Mouse (Mus musculus) kidney, embryonic 16.5 days (tissue): Measurements from ENCODE around the gene Aqp7. TPM values are rescaled to one million over a fixed set of nuclear protein-coding genes. Genes with fewer than 3 reads are reported as not detected.

ENCODE experiments used
- ATAC-seq: fragments of 200-750 bp; cut with Nextera tagmentation; 2 replicates; pipeline ENCODE4 v1.8.0; 2017; ENCODE audit warnings: moderate TSS enrichment; ENCODE audit not compliant: low FRiP score, low TSS enrichment
- H3K27ac ChIP-seq: fragments of 300-500 bp; sonication (generic); 2 replicates; pipeline ENCODE4 v1.5.1; 2014; ENCODE audit warnings: low read length
- H3K27me3 ChIP-seq: fragments of 300-500 bp; sonication (generic); 2 replicates; pipeline ENCODE4 v1.6.1; 2014; ENCODE audit warnings: low read length, control low read depth, mixed read lengths; ENCODE audit not compliant: insufficient read depth
- H3K36me3 ChIP-seq: fragments of 300-500 bp; sonication (generic); 2 replicates; pipeline ENCODE4 v1.6.1; 2014; ENCODE audit warnings: low read length, control low read depth, mixed read lengths; ENCODE audit not compliant: insufficient read depth
- H3K4me1 ChIP-seq: fragments of 300-500 bp; sonication (generic); 2 replicates; pipeline ENCODE4 v1.6.1; 2014; ENCODE audit warnings: low read length, control low read depth, mixed read lengths; ENCODE audit not compliant: insufficient read depth
- H3K4me2 ChIP-seq: fragments of 300-500 bp; sonication (generic); replicated peaks from 2 replicates; pipeline ENCODE4 v1.6.1; 2014; ENCODE audit warnings: low read depth, low read length
- H3K4me3 ChIP-seq: fragments of 300-500 bp; sonication (generic); 2 replicates; pipeline ENCODE4 v1.5.1; 2014; ENCODE audit warnings: mild to moderate bottlenecking, low read length
- H3K9ac ChIP-seq: fragments of 300-500 bp; sonication (generic); replicated peaks from 2 replicates; pipeline ENCODE4 v1.6.1; 2014; ENCODE audit warnings: low read length
- H3K9me3 ChIP-seq: fragments of 300-500 bp; sonication (generic); 2 replicates; pipeline ENCODE4 v1.6.1; 2016; ENCODE audit warnings: low read length, control low read depth
- WGBS: fragments of 180-500 bp; shearing (Covaris S2); extraction: QIAGEN DNeasy Blood & Tissue Kit; methylation state at CpG from one replicate; pipeline ENCODE4 v1.1.7; 2014; 5-methylcytosine and 5-hydroxymethylcytosine counted together
- polyA plus RNA-seq: library from polyadenylated mRNA; unstranded; fragments of >200 nt; fragmentation: Nextera tagmentation; extraction: Ambion mirVana; gene quantifications from 2 replicates; pipeline ENCODE4 v1.2.1, GENCODE M21; 2015

The Aqp7 gene
- polyA plus RNA-seq, 1 experiment from 2014 or later: 1.2 TPM

DNA sequence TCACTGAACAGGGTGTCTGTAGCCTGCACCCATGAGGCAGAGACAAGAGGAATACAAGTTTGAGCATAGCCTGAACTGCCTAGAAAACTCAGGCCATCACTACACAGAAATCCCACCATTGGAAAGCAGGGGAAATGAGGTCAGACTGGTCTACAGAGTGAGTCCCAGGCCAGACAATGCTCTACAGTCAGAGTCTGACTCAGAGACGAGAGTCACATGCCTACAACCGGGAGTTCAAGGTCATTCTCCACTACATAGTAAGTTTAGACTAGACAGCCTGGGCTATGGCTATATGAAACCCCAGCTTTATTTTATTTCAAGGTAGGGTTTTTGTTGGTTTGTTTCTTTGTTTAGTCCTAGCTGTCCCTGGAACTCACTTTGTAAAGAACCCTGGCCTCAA, 987 bp upstream of the Aqp7 start:
- Histone ChIP-seq H3K27ac (no peak overlapping the region), H3K36me3 (no peaks in the 10 kb centered on the region), H3K27me3 (0 out of 2 replicates have a peak, but pooled peaks cover 2% of the 10 kb centered on the region), H3K4me3 (no peak overlapping the region), H3K4me1 (no peaks in the 10 kb centered on the region), H3K4me2 (no peak overlapping the region), H3K9me3 (no peaks in the 10 kb centered on the region), H3K9ac (no peak overlapping the region)
- ATAC-seq: no peak
- 68% methylated on average over 2 of the region's 2 CpGs for WGBS

DNA sequence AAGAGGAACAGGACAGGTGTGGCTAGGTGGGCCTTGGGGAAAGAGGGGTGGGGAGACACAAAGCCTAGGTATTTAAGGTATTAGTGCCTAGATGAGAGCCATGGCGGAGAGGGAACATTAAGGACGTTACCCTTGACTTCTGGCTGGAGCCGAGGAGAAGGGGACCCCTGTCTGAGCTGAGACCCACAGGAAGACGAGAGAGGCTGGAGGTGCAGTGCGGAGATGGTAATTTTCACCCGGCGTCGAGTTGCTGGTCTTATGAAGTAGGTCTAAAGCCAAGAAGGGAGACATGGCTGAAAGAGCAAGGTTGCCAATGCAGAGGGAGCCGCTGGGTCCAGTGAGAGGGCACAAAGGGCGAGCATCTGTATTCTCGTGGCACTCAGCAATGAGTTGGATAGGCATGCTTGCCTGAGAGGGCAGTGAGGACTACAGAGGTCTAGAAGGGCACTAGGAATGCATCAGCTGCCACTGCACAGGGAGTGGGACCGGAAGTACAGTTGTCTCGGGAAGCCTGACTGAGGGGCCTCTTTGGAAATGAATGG, 1.6 kb downstream of the Aqp7 start:
- Histone ChIP-seq H3K4me2 (no peak overlapping the region), H3K36me3 (no peaks in the 10 kb centered on the region), H3K4me3 (no peak overlapping the region), H3K9me3 (no peaks in the 10 kb centered on the region), H3K27ac (no peak overlapping the region), H3K9ac (no peak overlapping the region), H3K4me1 (peaks cover 3% of the 10 kb centered on the region; the same call in 1 of the 2 replicates), H3K27me3 (0 out of 2 replicates have a peak, but pooled peaks cover 2% of the 10 kb centered on the region)
- no peak for ATAC-seq
- 73% methylated on average over 13 of the region's 13 CpGs for WGBS

DNA sequence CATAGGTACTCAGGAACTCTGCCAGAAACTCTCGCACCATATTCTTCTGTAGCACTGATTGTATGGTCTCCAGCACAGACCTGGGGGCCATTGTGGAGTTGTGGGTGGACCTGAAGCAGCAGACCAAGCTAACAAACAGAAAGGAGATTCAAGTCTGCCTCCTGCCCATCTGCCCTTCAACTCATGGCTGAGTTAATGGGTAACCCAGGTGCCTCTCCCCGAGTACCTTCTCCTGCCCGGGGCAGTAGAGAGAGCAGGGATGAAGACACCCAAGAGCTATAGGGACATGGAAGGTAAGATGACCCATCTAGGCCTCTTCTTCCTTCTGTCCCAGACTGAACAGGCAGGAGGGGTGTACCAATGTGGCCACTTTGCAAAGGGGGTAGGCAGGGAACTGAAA, 2.7 kb downstream of the Aqp7 start:
- Histone ChIP-seq H3K4me3 (no peak overlapping the region), H3K27me3 (0 out of 2 replicates have a peak, but pooled peaks cover 2% of the 10 kb centered on the region), H3K4me1 (peaks cover 11% of the 10 kb centered on the region), H3K9ac (no peak overlapping the region), H3K27ac (no peak overlapping the region), H3K4me2 (0 out of 2 replicates have a peak overlapping the region, but pooled peaks have one; percentile 3), H3K36me3 (no peaks in the 10 kb centered on the region), H3K9me3 (no peaks in the 10 kb centered on the region)
- WGBS: 74% methylated on average over 3 of the region's 3 CpGs
- ATAC-seq: peak; percentile 60; the same call in 1 of the 2 replicates

DNA sequence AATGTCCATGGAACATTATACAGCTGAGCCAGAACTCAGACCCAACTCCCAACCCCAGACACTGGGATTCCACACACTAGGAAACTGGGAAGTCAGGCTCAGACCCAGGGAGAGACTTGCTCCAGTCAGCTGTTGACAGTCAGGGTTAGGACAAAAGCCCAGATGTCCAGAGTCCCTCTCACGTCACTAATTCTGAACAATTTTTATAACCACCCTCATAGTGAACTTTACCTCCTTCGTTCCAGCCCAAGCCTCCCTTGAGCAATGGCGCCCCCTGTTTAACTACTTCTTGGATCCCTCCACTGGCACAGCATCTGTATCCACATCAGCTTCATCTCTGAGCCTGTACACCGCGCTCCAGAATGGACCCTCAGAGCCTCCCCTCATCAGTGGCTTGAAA, 4.0 kb downstream of the Aqp7 start:
- Histone ChIP-seq H3K9me3 (no peaks in the 10 kb centered on the region), H3K4me1 (peaks cover 16% of the 10 kb centered on the region), H3K27ac (no peak overlapping the region), H3K4me3 (no peak overlapping the region), H3K9ac (no peak overlapping the region), H3K36me3 (no peaks in the 10 kb centered on the region), H3K4me2 (no peak overlapping the region), H3K27me3 (0 out of 2 replicates have a peak, but pooled peaks cover 2% of the 10 kb centered on the region)
- 76% methylated on average over 5 of the region's 5 CpGs for WGBS
- ATAC-seq: no peak

DNA sequence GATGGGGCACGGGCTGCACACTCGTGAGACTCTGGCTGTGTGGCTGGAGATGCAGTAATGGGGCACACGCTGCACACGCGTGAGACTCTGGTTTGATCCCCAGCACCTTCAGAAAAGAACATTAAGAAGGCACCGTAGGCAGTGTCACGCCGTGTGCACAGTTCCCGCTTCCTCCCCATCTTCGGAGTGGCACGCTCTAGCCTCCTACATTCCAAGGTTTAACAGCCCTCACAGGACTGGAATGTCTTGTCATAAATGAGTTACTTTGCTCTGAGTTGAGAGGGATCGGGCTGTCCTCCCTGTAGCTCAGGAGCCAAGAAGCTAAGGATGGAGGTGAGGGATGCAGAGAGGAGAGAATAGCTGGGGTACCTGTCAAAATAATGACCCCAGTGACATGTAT, 5.1 kb downstream of the Aqp7 start:
- Histone ChIP-seq H3K4me2 (no peak overlapping the region), H3K27ac (no peak overlapping the region), H3K4me3 (no peak overlapping the region), H3K9ac (no peak overlapping the region), H3K9me3 (no peaks in the 10 kb centered on the region), H3K27me3 (0 out of 2 replicates have a peak, but pooled peaks cover 2% of the 10 kb centered on the region), H3K36me3 (no peaks in the 10 kb centered on the region), H3K4me1 (peaks cover 16% of the 10 kb centered on the region)
- peak; percentile 73 for ATAC-seq
- 44% methylated on average over 12 of the region's 12 CpGs for WGBS

DNA sequence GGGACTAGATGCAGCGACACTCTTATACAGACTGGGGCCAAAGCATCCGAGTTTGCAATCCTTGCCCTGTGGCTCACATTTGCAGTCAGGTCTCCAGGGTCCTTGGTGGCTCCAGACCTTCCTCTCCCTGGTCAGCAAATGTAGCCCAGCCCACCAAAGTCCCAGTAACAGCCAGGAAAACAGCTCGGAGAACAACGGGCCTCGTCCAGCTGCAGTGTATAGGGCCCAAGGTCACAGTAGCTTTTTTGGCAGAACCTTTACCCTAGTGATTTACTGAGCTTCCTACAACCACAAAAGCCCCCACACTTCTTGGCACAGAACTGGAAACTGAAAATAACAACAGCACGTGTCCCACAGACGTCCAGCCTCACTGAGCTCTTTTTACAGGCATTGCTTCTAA, 7.0 kb downstream of the Aqp7 start:
- no peaks in the 10 kb centered on the region for H3K27me3 ChIP-seq
- no peak overlapping the region for H3K27ac ChIP-seq
- H3K4me1 ChIP-seq: peaks cover 16% of the 10 kb centered on the region
- 38% methylated on average over 7 of the region's 7 CpGs for WGBS
- H3K9me3 ChIP-seq: no peaks in the 10 kb centered on the region
- H3K4me2 ChIP-seq: no peak overlapping the region
- ATAC-seq: peak; percentile 68; the same call in 1 of the 2 replicates
- H3K36me3 ChIP-seq: no peaks in the 10 kb centered on the region
- no peak overlapping the region for H3K4me3 ChIP-seq
- H3K9ac ChIP-seq: no peak overlapping the region; the same call in 1 of the 2 replicates

DNA sequence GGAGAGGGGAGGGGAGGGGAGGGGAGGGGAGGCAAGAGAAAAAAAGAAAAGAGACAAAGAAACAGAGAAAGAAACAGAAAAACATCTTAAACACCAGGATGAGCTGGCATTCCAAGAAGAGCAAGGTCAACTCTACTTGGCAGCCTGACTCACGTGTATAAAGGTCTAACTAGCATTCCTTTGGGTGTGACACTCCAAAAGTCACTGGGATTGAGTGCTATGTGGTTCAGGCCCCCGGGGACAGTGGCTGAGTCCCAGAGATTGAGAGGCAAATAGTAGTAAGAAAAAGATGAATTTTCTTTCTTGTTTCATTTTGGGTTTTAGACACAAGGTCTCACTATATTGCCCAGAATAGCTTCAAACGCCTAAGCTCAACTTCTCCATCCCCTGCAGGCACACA, 10.0 kb downstream of the Aqp7 start:
- H3K27me3 ChIP-seq: no peaks in the 10 kb centered on the region
- peaks cover 16% of the 10 kb centered on the region for H3K4me1 ChIP-seq
- no peak overlapping the region for H3K27ac ChIP-seq
- no peak overlapping the region for H3K4me2 ChIP-seq
- no peaks in the 10 kb centered on the region for H3K9me3 ChIP-seq
- H3K4me3 ChIP-seq: no peak overlapping the region
- H3K36me3 ChIP-seq: no peaks in the 10 kb centered on the region
- no peak overlapping the region for H3K9ac ChIP-seq
- no peak for ATAC-seq
- 66% methylated on average over 3 of the region's 3 CpGs for WGBS

DNA sequence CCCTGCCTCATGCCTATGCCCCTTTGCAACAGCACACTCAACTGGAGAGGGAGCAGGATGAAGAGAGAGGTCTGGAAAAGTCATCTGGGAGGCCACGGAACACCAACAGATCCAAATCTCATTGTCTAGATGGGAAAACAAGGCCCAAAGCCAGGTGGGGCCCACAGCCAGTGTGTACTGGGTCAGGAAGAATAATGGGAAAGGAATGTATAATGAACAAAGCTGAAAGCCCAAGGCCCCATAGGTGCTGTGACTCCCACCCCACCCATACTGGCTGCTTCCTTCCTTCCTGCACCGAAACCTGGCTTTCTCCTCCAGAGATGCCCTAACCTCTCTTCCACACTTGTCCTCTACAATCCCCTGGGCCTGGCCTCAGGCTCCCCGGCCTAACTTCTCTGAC, 16.7 kb downstream of the Aqp7 start:
- Histone ChIP-seq H3K9me3 (no peaks in the 10 kb centered on the region), H3K4me2 (no peak overlapping the region), H3K4me1 (no peaks in the 10 kb centered on the region), H3K27ac (no peak overlapping the region), H3K4me3 (no peak overlapping the region), H3K9ac (no peak overlapping the region), H3K36me3 (peaks cover 5% of the 10 kb centered on the region; the same call in 1 of the 2 replicates), H3K27me3 (no peaks in the 10 kb centered on the region)
- no peak for ATAC-seq
- 66% methylated on average over 3 of the region's 3 CpGs for WGBS

DNA sequence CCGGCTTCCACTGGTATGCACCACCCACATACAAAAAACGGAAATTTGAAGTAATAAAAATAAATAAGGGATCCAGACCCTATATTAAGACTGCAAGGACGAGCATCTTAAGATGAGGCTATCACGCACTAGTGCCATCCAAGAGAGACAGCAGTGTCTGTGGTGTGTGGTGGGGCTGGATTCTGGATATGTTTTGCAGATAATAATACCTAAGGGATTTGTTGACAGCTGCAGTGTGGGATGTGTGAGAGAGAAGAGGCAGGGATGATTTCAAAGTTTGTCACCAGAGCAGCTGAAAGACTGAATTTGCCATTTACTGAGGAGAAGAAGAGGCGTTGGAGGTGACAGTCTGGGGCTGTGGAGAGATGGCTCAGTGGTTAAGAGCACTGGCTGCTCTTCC, 18.6 kb downstream of the Aqp7 start:
- no peak overlapping the region for H3K4me2 ChIP-seq
- no peak overlapping the region for H3K4me3 ChIP-seq
- H3K27ac ChIP-seq: no peak overlapping the region
- ATAC-seq: no peak
- H3K9ac ChIP-seq: no peak overlapping the region
- H3K36me3 ChIP-seq: peaks cover 17% of the 10 kb centered on the region
- no peaks in the 10 kb centered on the region for H3K4me1 ChIP-seq
- no peaks in the 10 kb centered on the region for H3K9me3 ChIP-seq
- no peaks in the 10 kb centered on the region for H3K27me3 ChIP-seq
- WGBS: 91% methylated on average over 5 of the region's 5 CpGs

DNA sequence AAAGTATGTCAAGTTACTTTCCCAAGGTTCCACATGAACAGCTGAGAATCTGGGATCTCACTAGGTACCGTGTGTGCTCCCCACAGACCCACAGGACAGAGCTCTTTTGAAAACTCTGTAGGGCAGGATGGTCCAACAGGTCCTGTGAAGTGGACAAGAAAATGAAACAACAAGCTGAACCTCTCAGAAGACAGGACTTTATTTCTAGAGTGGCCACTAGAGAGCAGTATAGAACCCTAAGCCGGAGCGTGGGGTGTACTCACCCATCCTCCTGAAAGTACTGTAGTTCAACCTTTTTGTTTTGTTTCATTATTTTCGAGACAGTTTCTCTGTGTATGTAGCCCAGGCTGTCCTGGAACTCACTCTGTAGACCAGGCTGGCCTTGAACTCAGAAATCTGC, 19.7 kb downstream of the Aqp7 start:
- Histone ChIP-seq H3K4me1 (no peaks in the 10 kb centered on the region), H3K27ac (no peak overlapping the region), H3K36me3 (peaks cover 24% of the 10 kb centered on the region), H3K9ac (no peak overlapping the region), H3K9me3 (no peaks in the 10 kb centered on the region), H3K4me3 (no peak overlapping the region), H3K27me3 (no peaks in the 10 kb centered on the region), H3K4me2 (no peak overlapping the region)
- no peak for ATAC-seq
- WGBS: 80% methylated on average over 4 of the region's 4 CpGs
